12 mouse cellular contexts compared by ENCODE assay signal in genomic region chr1:37614836-37615235, GRCm38 (mm10).
DNase-seq lines count a peak whose midpoint lies in the region; ATAC-seq and TF ChIP-seq lines count a peak whose summit lies in the region.
"Had no signal": no experiment of that assay in that cellular context is flagged by ENCODE, and none has a peak within 500 bp of the region (broad histone marks: within the 10 kb centered on the region; RNA-seq: fewer than 3 reads in every experiment).

No protein-coding gene starts in this region.

- H3K36me3 ChIP-seq in stomach, postnatal 0 days (ENCODE audit: control insufficient read depth, insufficient read depth, low read length): no peaks in the 10 kb centered on the region
- no peaks in the 10 kb centered on the region for H3K36me3 ChIP-seq in forebrain, embryonic 11.5 days (ENCODE audit: control insufficient read depth, insufficient read depth, low read length)
- H3K36me3 ChIP-seq: liver, embryonic 13.5 days had no signal

- WGBS in stomach, postnatal 0 days: 18% methylated on average over 7 of the region's 7 CpGs
- WGBS in forebrain, embryonic 11.5 days: 88% methylated on average over 7 of the region's 7 CpGs

- TF ChIP-seq CTCF in cortical plate, adult 2 months (IDR thresholded peaks at IDR 0.05; ENCODE audit: extremely low read depth, insufficient read depth, low read length): no peak
- no peak for TF ChIP-seq CTCF in stomach, postnatal 0 days (IDR thresholded peaks at IDR 0.05; ENCODE audit: low read depth)

- H3K4me3 ChIP-seq in cortical plate, adult 2 months (ENCODE audit: insufficient read depth, low read length): no peak overlapping the region
- no peak overlapping the region for H3K4me3 ChIP-seq in stomach, postnatal 0 days (ENCODE audit: low read depth, low read length)
- no peak overlapping the region for H3K4me3 ChIP-seq in forebrain, embryonic 11.5 days (ENCODE audit: low read depth, low read length)
- H3K4me3 ChIP-seq: liver, embryonic 13.5 days had no signal

- H3K27me3 ChIP-seq in stomach, postnatal 0 days (ENCODE audit: control insufficient read depth, insufficient read depth, low read length): no peaks in the 10 kb centered on the region
- H3K27me3 ChIP-seq in forebrain, embryonic 11.5 days (ENCODE audit: control insufficient read depth, insufficient read depth, low read length): no peaks in the 10 kb centered on the region
- H3K27me3 ChIP-seq: liver, embryonic 13.5 days had no signal

- peak; percentile 3; the same call in 1 of the 2 replicates for ATAC-seq in stomach, postnatal 0 days (ENCODE audit: low FRiP score, low TSS enrichment)
- ATAC-seq in forebrain, embryonic 11.5 days (replicated peaks; ENCODE audit: low FRiP score): no peak
- ATAC-seq: midbrain, embryonic 16.5 days had no signal

- H3K9me3 ChIP-seq in stomach, postnatal 0 days (ENCODE audit: control insufficient read depth, low read length): no peaks in the 10 kb centered on the region
- no peaks in the 10 kb centered on the region for H3K9me3 ChIP-seq in forebrain, embryonic 11.5 days (ENCODE audit: control insufficient read depth, low read length)
- H3K9me3 ChIP-seq: liver, embryonic 13.5 days had no signal

- no peak overlapping the region for H3K4me2 ChIP-seq in stomach, postnatal 0 days (replicated peaks; ENCODE audit: low read depth)
- H3K4me2 ChIP-seq in forebrain, embryonic 11.5 days (ENCODE audit: low read depth, low read length, severe bottlenecking): no peak overlapping the region
- H3K4me2 ChIP-seq: liver, embryonic 13.5 days had no signal

- TF ChIP-seq POLR2A in cortical plate, adult 2 months (IDR thresholded peaks at IDR 0.05; ENCODE audit: extremely low read depth, insufficient read depth, low read length): no peak

- peaks cover 7% of the 10 kb centered on the region; the same call in 1 of the 2 replicates for H3K4me1 ChIP-seq in cortical plate, adult 2 months (ENCODE audit: control insufficient read depth, insufficient read depth, low read length)
- peaks cover 8% of the 10 kb centered on the region for H3K4me1 ChIP-seq in stomach, postnatal 0 days (replicated peaks; ENCODE audit: control insufficient read depth, insufficient read depth)
- H3K4me1 ChIP-seq in forebrain, embryonic 11.5 days (replicated peaks; ENCODE audit: control insufficient read depth, insufficient read depth, low read length): no peaks in the 10 kb centered on the region
- H3K4me1 ChIP-seq: liver, embryonic 13.5 days had no signal

- H3K9ac ChIP-seq in stomach, postnatal 0 days (ENCODE audit: low read length): 0 out of 2 replicates have a peak overlapping the region, but pooled peaks have one; percentile 18
- H3K9ac ChIP-seq in forebrain, embryonic 11.5 days (ENCODE audit: low read length): no peak overlapping the region
- H3K9ac ChIP-seq: liver, embryonic 13.5 days had no signal

- TF ChIP-seq EP300 in stomach, postnatal 0 days (optimal IDR thresholded peaks at IDR 0.05): no peak

- H3K27ac ChIP-seq in cortical plate, adult 2 months (ENCODE audit: insufficient read depth, low read length): 0 out of 2 replicates have a peak overlapping the region, but pooled peaks have one; percentile 21
- H3K27ac ChIP-seq in stomach, postnatal 0 days (replicated peaks): peak overlapping the region; percentile 87
- H3K27ac ChIP-seq in forebrain, embryonic 11.5 days (ENCODE audit: low read depth, low read length): no peak overlapping the region
- H3K27ac ChIP-seq: liver, embryonic 13.5 days had no signal

- DNase-seq in left cerebral cortex, adult 11 months (ENCODE audit: low spot score): peak; percentile 35
- DNase-seq in left cerebral cortex, postnatal 4 days: no peak
- DNase-seq in left cerebral cortex, adult 18-20 months (ENCODE audit: low spot score in 2 of 2): peak; percentile 38 to 63
- DNase-seq in stomach, postnatal 0 days (ENCODE audit: low spot score): peak; percentile 45
- no peak for DNase-seq in Muller cell, postnatal 12 days (ENCODE audit: inconsistent ontology term)
- no peak for DNase-seq in forebrain, embryonic 11.5 days (ENCODE audit: low spot score)
- no peak for DNase-seq in spleen, postnatal 14 days (ENCODE audit: low spot score in 2 of 2)
- DNase-seq: gastrocnemius, postnatal 25 days; kidney, postnatal 14 days; liver, embryonic 13.5 days had no signal

- intact Hi-C loops in left cerebral cortex, postnatal 4 days (cut with DNase I): no loop called here

Comparison
In these comparisons a context has a peak if more than half of its experiments do, and no peak if none do; other contexts are left out.
1. DNase-seq: peak in left cerebral cortex, adult 11 months (single experiment), left cerebral cortex, adult 18-20 months (2 of 2) and stomach, postnatal 0 days (single experiment); none in left cerebral cortex, postnatal 4 days (single experiment), Muller cell, postnatal 12 days (single experiment), forebrain, embryonic 11.5 days (single experiment) and spleen, postnatal 14 days (0 of 2).